Mouse (Mus musculus) neural tube, postnatal 0 days (tissue): ENCODE results near the gene Tfec. TPM values are rescaled to one million over a fixed set of nuclear protein-coding genes. Genes with fewer than 3 reads are reported as not detected.

Experiments
- polyA plus RNA-seq: library from polyadenylated mRNA; unstranded; fragments of >200 nt; fragmentation: Nextera tagmentation; extraction: Ambion mirVana; gene quantifications from 2 replicates; pipeline ENCODE4 v1.2.1, GENCODE M21; 2015

The Tfec gene
- polyA plus RNA-seq, result 0.19 and 0.49 TPM in 2 replicates

DNA sequence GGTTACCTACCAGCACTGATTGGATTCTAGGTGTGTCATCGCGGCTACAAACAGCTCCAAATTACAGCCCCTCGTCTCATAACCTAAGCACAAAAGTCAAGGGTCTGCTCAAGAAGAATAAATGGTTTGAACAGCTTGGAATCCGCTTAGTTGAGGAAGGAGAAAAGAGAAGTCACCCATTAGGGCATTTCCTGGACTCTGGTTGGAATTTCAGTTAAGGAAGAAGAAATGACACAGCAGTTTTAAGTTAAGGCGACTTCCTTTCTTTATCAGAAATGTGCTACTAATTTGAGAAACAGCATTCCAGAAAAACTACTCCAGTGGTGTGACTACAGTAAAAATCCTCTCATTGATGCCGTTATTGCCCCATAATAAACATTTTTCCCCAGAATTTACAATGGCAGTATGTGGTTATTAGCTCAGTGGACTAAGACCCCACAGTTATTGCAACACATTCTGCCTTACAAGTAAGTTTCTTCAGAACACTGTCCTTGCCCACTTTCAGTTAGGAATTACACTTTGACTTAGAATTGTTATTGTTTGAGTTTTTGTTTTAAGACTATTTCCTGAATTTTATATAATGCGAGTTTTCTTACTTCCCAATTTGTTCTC lies at the start of gene Tfec:
TSS of gene Tfec (minus strand) at position 191 of the 612 bp plus-strand sequence.

Other genes starting within 250 kb of the Tfec start
- gene Tes, start 166.7 kb upstream of the Tfec start, polyA plus RNA-seq, result 25.8 and 29.3 TPM in 2 replicates